Mouse (Mus musculus) hindbrain, embryonic 14.5 days (tissue): ENCODE data around the gene Henmt1. TPM values are rescaled to one million over a fixed set of nuclear protein-coding genes. Genes with fewer than 3 reads are reported as not detected.

Experiments used
- ATAC-seq: fragments of 200-750 bp; cut with Nextera tagmentation; 2 replicates; pipeline ENCODE4 v1.8.0; 2017; ENCODE audit warnings: moderate number of reproducible peaks, mild to moderate bottlenecking, moderate TSS enrichment, moderate library complexity; ENCODE audit not compliant: low FRiP score
- DNase-seq: peaks from one replicate; pipeline ENCODE4 v3.0.0-alpha.2; 2015; ENCODE audit warnings: low spot score
- H3K27ac ChIP-seq: fragments of 300-500 bp; sonication (generic); 2 replicates; pipeline ENCODE4 v1.5.1; 2014; ENCODE audit warnings: mild to moderate bottlenecking, moderate library complexity
- H3K27me3 ChIP-seq: fragments of 300-500 bp; sonication (generic); 2 replicates; pipeline ENCODE4 v1.6.1; 2014; ENCODE audit warnings: mild to moderate bottlenecking, low read length, mixed read lengths; ENCODE audit not compliant: control insufficient read depth, insufficient read depth
- H3K36me3 ChIP-seq: fragments of 300-500 bp; sonication (generic); replicated peaks from 2 replicates; pipeline ENCODE4 v1.6.1; 2014; ENCODE audit not compliant: control insufficient read depth, insufficient read depth
- H3K4me1 ChIP-seq: fragments of 300-500 bp; sonication (generic); replicated peaks from 2 replicates; pipeline ENCODE4 v1.6.1; 2014; ENCODE audit warnings: antibody characterized with exemption, low read length, mixed read lengths; ENCODE audit not compliant: control insufficient read depth, insufficient read depth
- H3K4me2 ChIP-seq: fragments of 300-500 bp; sonication (generic); replicated peaks from 2 replicates; pipeline ENCODE4 v1.6.1; 2014; ENCODE audit warnings: mild to moderate bottlenecking, moderate library complexity
- H3K4me3 ChIP-seq: fragments of 300-500 bp; sonication (generic); replicated peaks from 2 replicates; pipeline ENCODE4 v1.5.1; 2014; ENCODE audit warnings: mild to moderate bottlenecking, low read length
- H3K9ac ChIP-seq: fragments of 300-500 bp; sonication (generic); 2 replicates; pipeline ENCODE4 v1.6.1; 2014
- H3K9me3 ChIP-seq: fragments of 300-500 bp; sonication (generic); 2 replicates; pipeline ENCODE4 v1.6.1; 2016; ENCODE audit warnings: low read length; ENCODE audit not compliant: control insufficient read depth
- WGBS: fragments of 180-500 bp; shearing (Covaris S2); extraction: QIAGEN DNeasy Blood & Tissue Kit; methylation state at CpG from one replicate; pipeline ENCODE4 v1.1.7; 2014; 5-methylcytosine and 5-hydroxymethylcytosine counted together
- polyA plus RNA-seq: library from polyadenylated mRNA; unstranded; fragments of >200 nt; fragmentation: Nextera tagmentation; extraction: Ambion mirVana; gene quantifications from 2 replicates; pipeline ENCODE4 v1.2.1, GENCODE M21; 2014

The Henmt1 gene
- polyA plus RNA-seq = 2.4 and 3.3 TPM in 2 replicates

DNA sequence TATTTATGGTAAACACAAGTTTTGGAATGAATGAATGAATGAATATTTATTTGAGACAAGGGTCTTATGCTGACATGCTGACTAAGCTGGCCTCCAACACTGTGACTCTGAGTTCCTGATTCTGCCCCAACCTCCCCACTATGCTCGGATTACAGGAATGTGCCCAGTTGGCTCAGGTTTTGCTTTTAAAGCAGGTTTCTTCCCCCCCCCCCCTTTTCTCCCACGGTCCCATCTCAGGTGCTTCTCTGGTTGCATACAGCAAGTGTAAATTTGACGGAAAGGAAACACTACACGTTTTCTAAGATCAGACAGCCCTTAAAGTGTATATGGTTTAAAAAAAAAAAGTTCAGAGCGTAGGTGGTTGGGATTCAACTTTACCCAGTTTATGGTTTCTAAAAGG lies at the start of gene Henmt1:
Gene Henmt1, plus strand, starts transcription at position 301 of the 400 bp plus-strand sequence.
- 89% methylated on average over 5 of the region's 5 CpGs for whole genome bisulfite sequencing
- Histone ChIP-seq H3K36me3 (no peaks in the 10 kb centered on the region), H3K4me3 (peak within 1 kb of the TSS; percentile 24), H3K9me3 (no peaks in the 10 kb centered on the region), H3K27me3 (no peaks in the 10 kb centered on the region), H3K27ac (no peak within 1 kb of the TSS), H3K4me1 (no peaks in the 10 kb centered on the region), H3K4me2 (peak within 1 kb of the TSS; percentile 47), H3K9ac (peak within 1 kb of the TSS; percentile 24; the same call in 1 of the 2 replicates)
- no peak for ATAC-seq
- DNase-seq = no peak

DNA sequence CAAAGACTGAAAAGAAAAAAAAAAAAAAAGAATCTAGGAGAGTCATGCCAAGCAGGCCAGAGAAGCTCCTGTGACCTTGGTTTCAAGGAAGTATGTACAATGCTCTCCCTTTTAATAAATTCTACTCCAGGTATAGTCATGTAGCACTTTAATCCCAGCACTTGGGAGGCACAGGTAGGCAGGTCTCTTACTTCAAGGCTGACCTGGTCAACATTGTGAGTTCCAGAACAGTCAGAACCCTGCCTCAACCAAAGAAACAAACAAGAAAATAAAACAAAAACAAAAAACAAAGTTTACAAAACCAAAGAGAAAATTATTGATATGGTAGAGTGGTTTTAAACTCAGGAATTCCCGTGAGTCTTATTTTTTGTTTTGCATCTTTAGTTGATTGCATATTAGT lies 49.8 kb upstream of the Henmt1 start, which contains the start of gene Fndc7:
Gene Fndc7, minus strand, starts transcription at position 101 of the 400 bp plus-strand sequence.
- H3K36me3 ChIP-seq = no peaks in the 10 kb centered on the region
- ATAC-seq = no peak
- H3K4me1 ChIP-seq = 0 out of 2 replicates have a peak, but pooled peaks cover under 1% of the 10 kb centered on the region
- H3K4me3 ChIP-seq = no peak within 1 kb of the TSS
- H3K9ac ChIP-seq = no peak within 1 kb of the TSS
- 96% methylated on average over 1 of the region's 1 CpGs for WGBS
- DNase-seq = no peak
- no peaks in the 10 kb centered on the region for H3K9me3 ChIP-seq
- no peak within 1 kb of the TSS for H3K27ac ChIP-seq
- no peak within 1 kb of the TSS for H3K4me2 ChIP-seq
- H3K27me3 ChIP-seq = no peaks in the 10 kb centered on the region

DNA sequence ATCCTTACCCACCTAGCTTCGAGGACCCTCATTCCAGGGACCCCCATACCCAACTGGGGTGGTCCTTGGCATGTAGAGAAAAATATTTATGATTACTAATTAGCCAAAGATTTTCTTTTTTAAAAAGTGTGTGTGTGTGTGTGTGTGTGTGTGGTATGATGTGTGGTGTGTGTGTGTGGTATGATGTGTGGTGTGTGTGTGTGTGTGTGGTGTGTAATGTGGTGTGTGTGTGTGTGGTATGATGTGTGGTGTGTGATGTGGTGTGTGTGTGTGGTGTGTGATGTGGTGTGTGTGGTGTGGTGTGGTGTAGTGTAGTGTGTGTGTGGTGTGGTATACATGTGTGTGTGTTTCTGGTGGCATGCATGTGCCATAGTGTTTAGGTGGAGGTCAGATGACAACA lies 47.6 kb upstream of the Henmt1 start:
- Histone ChIP-seq H3K36me3 (no peaks in the 10 kb centered on the region), H3K4me2 (no peak overlapping the region), H3K9ac (no peak overlapping the region), H3K4me3 (no peak overlapping the region), H3K27ac (no peak overlapping the region), H3K9me3 (no peaks in the 10 kb centered on the region), H3K4me1 (no peaks in the 10 kb centered on the region), H3K27me3 (no peaks in the 10 kb centered on the region)
- no peak for DNase-seq
- 74% methylated on average over 1 of the region's 1 CpGs for WGBS
- ATAC-seq = no peak

DNA sequence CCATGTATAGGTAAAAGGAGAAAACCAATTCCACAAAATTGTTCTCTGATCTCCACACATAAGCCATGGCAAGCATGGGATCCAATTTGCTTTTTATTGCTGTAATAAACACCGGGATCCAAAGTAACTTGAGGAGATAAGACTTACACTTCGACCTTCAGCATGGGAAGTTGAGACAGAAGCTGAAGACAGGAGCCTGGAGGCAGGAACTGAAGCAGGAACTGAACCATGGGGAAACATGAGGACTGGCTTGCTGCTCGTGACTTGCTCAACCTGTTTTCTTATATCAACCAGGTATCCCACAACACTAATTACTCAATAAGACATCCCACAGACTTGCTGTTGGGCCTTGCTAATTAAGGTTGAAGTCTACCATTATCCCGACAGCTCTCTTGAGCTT lies 46.8 kb upstream of the Henmt1 start:
- 80% methylated on average over 4 of the region's 4 CpGs for WGBS
- DNase-seq (no peak), ATAC-seq (no peak)

DNA sequence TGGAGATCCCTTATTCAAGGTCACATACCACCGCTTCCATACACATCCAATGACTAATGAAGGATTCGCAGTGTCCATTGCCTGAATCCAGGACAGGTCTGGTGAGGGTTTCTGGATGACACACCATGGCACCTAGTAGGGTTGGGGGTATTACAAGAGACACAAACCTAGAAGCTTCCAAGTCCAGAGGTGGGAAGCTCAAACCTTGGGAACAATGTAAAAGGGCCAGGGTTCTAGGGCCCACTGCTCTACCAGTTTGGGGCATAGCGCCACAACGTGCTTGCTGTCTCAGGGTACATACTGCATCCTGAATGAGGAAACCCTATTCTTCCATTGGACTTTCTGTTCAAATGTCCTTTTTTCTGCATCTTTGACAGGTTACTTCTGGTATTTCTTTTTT lies 41.0 kb upstream of the Henmt1 start:
- H3K27me3 ChIP-seq = no peaks in the 10 kb centered on the region
- WGBS = 92% methylated on average over 4 of the region's 4 CpGs
- H3K4me1 ChIP-seq = no peaks in the 10 kb centered on the region
- no peak overlapping the region for H3K27ac ChIP-seq
- H3K36me3 ChIP-seq = peaks cover 22% of the 10 kb centered on the region
- DNase-seq (no peak), ATAC-seq (no peak)
- no peaks in the 10 kb centered on the region for H3K9me3 ChIP-seq
- H3K4me3 ChIP-seq = no peak overlapping the region
- H3K9ac ChIP-seq = no peak overlapping the region
- no peak overlapping the region for H3K4me2 ChIP-seq

More for the DNA sequence above, 46.8 kb upstream of the Henmt1 start:
- Histone ChIP-seq H3K9ac (no peak overlapping the region), H3K27ac (no peak overlapping the region), H3K4me1 (no peaks in the 10 kb centered on the region), H3K4me2 (no peak overlapping the region), H3K36me3 (no peaks in the 10 kb centered on the region), H3K4me3 (no peak overlapping the region), H3K9me3 (no peaks in the 10 kb centered on the region), H3K27me3 (no peaks in the 10 kb centered on the region)

DNA sequence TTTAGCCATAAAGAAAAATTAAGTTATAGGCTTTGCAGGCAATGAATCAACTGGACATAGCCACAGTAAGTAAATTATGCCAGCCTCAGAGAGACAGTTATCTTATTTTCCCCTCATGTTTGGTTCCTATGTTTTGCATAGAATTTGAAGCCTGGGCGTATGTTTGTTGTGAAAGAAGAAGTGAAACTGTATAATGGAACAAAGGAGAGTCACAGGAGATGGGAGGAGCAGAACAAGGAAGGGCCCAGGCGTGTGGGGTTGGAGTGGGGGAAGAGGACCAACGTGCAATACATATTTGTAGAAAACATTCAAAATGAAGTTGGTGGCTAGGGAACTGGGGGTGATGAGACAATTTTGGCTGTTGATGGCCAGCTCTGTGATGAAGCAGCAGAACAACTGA lies 39.5 kb upstream of the Henmt1 start:
- no peaks in the 10 kb centered on the region for H3K4me1 ChIP-seq
- H3K4me3 ChIP-seq = no peak overlapping the region
- no peaks in the 10 kb centered on the region for H3K9me3 ChIP-seq
- H3K27ac ChIP-seq = no peak overlapping the region
- WGBS = 88% methylated on average over 3 of the region's 3 CpGs
- ATAC-seq = no peak
- no peaks in the 10 kb centered on the region for H3K27me3 ChIP-seq
- DNase-seq = no peak
- H3K4me2 ChIP-seq = no peak overlapping the region
- H3K9ac ChIP-seq = no peak overlapping the region
- peaks cover 37% of the 10 kb centered on the region for H3K36me3 ChIP-seq

DNA sequence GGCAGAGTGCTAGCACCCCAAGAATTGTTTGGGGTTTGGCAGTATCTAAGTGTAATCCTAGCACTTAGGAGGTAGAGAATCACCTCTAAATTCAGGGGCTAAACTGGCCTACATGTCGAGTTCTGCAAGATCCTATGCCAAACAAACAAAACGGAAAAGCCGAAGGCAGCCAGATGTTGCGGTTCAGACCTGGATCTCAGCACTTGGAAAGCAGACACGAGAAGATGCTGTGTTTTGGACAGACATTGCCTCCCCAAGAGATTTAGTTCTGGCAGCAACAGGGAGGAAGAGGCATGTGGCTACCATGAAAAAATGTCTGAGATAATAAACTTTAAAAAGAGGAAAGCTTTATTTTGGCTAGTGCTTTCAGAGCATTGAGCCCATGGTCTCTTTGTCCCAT lies 39.0 kb upstream of the Henmt1 start:
- no peak overlapping the region for H3K4me2 ChIP-seq
- no peak for DNase-seq
- H3K27me3 ChIP-seq = no peaks in the 10 kb centered on the region
- no peaks in the 10 kb centered on the region for H3K9me3 ChIP-seq
- no peak for ATAC-seq
- H3K36me3 ChIP-seq = peaks cover 42% of the 10 kb centered on the region
- H3K4me3 ChIP-seq = no peak overlapping the region
- H3K9ac ChIP-seq = no peak overlapping the region
- 84% methylated on average over 5 of the region's 5 CpGs for WGBS
- no peak overlapping the region for H3K27ac ChIP-seq
- no peaks in the 10 kb centered on the region for H3K4me1 ChIP-seq

DNA sequence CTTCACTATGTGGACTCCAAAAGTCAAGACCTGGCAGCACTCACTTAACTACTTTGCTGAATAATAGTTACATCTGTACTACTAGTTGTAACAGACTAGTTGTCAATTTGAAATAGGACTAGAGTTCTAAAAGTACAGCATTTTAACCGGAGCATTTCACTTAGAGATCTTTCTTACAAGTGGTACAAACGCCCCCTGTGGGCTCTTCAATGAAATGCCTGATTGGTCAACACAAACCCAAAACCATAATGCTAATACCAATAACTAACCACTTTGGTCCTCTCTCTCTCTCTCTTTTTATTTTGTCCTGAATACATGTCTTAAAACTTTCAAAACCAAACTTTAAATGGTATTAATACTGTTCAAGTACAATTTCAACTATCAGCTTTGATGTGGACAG lies 37.6 kb upstream of the Henmt1 start:
- Histone ChIP-seq H3K27ac (no peak overlapping the region), H3K36me3 (peaks cover 54% of the 10 kb centered on the region)
- no peak for ATAC-seq

DNA sequence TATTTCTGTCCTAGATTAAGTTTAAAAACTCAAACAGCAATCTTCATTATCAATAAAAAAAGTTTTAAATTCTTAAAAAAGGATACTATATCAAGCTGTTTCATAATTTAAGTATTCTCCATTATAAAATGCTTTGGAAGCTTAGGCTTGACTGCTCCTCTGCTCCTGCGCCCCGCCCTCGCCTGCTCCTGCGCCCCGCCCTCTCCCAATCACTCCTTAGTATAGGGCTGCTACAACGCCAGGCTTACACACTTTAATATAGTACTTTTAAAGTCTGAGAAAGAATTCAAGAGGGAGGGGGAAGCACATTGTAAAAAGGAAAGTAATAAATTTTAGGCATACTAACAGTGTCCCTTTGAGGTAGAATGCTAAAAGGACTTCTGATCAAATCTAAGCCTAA lies 36.7 kb upstream of the Henmt1 start:
- H3K9me3 ChIP-seq = no peaks in the 10 kb centered on the region
- no peak overlapping the region for H3K9ac ChIP-seq
- WGBS = 95% methylated on average over 6 of the region's 6 CpGs
- peaks cover 63% of the 10 kb centered on the region for H3K36me3 ChIP-seq
- no peak for DNase-seq
- H3K4me3 ChIP-seq = no peak overlapping the region
- no peaks in the 10 kb centered on the region for H3K27me3 ChIP-seq
- H3K4me2 ChIP-seq = no peak overlapping the region
- H3K27ac ChIP-seq = no peak overlapping the region
- no peaks in the 10 kb centered on the region for H3K4me1 ChIP-seq
- ATAC-seq = no peak

More for the DNA sequence above, 37.6 kb upstream of the Henmt1 start:
- Histone ChIP-seq H3K9ac (no peak overlapping the region), H3K9me3 (no peaks in the 10 kb centered on the region), H3K4me2 (no peak overlapping the region), H3K27me3 (no peaks in the 10 kb centered on the region), H3K4me3 (no peak overlapping the region), H3K4me1 (no peaks in the 10 kb centered on the region)
- WGBS = 59% methylated on average over 2 of the region's 2 CpGs
- no peak for DNase-seq
